Comparison of ENCODE assay signal across 27 mouse cellular contexts in genomic region chr13:101954521-101954920, GRCm38 (mm10).
"Had no signal": no experiment of that assay in that cellular context is flagged by ENCODE, and none has a peak within 500 bp of the region (broad histone marks: within the 10 kb centered on the region; RNA-seq: fewer than 3 reads in every experiment).

No protein-coding gene starts in this region.

- H3K9ac ChIP-seq: embryonic facial prominence, embryonic 12.5 days; embryonic facial prominence, embryonic 13.5 days; embryonic facial prominence, embryonic 15.5 days; forebrain, embryonic 12.5 days; forebrain, embryonic 13.5 days; forebrain, embryonic 15.5 days; forebrain, postnatal 0 days had no signal

- DNase-seq: cerebellum, adult 9-10 months; cerebellum, adult 9-11 months; cerebellum, postnatal 10 days; cerebellum, postnatal 14 days; cerebellum, postnatal 25 days; cerebellum, postnatal 36 days; embryo, embryonic 11 days; forebrain, postnatal 0 days; gastrocnemius, adult 2 months; gastrocnemius, postnatal 10 days; gastrocnemius, postnatal 14 days; gastrocnemius, postnatal 25 days; gastrocnemius, postnatal 36 days; heart, adult 11 months; heart, adult 18-20 months; heart, adult 2 months had no signal

- H3K9me3 ChIP-seq: embryonic facial prominence, embryonic 10.5 days; embryonic facial prominence, embryonic 12.5 days; embryonic facial prominence, embryonic 13.5 days; embryonic facial prominence, embryonic 15.5 days; forebrain, embryonic 10.5 days; forebrain, embryonic 12.5 days; forebrain, embryonic 13.5 days; forebrain, embryonic 15.5 days had no signal

- H3K36me3 ChIP-seq: embryonic facial prominence, embryonic 10.5 days; embryonic facial prominence, embryonic 12.5 days; embryonic facial prominence, embryonic 13.5 days; embryonic facial prominence, embryonic 15.5 days; forebrain, embryonic 10.5 days; forebrain, embryonic 12.5 days; forebrain, embryonic 15.5 days had no signal

- H3K4me1 ChIP-seq: embryonic facial prominence, embryonic 12.5 days; forebrain, embryonic 10.5 days had no signal

- ATAC-seq: forebrain, embryonic 13.5 days; forebrain, embryonic 14.5 days; forebrain, embryonic 15.5 days; forebrain, embryonic 16.5 days; forebrain, postnatal 0 days had no signal

- H3K27ac ChIP-seq: embryonic facial prominence, embryonic 10.5 days; embryonic facial prominence, embryonic 12.5 days; embryonic facial prominence, embryonic 13.5 days; embryonic facial prominence, embryonic 15.5 days; forebrain, embryonic 10.5 days; forebrain, embryonic 12.5 days; forebrain, embryonic 13.5 days; forebrain, embryonic 15.5 days; gastrocnemius, adult 2 months; heart, adult 2 months had no signal

- H3K27me3 ChIP-seq: embryonic facial prominence, embryonic 12.5 days; embryonic facial prominence, embryonic 13.5 days; embryonic facial prominence, embryonic 15.5 days; forebrain, embryonic 12.5 days; forebrain, embryonic 13.5 days; forebrain, embryonic 15.5 days had no signal

- H3K4me3 ChIP-seq: embryonic facial prominence, embryonic 10.5 days; embryonic facial prominence, embryonic 12.5 days; embryonic facial prominence, embryonic 13.5 days; embryonic facial prominence, embryonic 15.5 days; erythroblast, embryonic 14.5 days; forebrain, embryonic 10.5 days; forebrain, embryonic 12.5 days; forebrain, embryonic 13.5 days; forebrain, embryonic 15.5 days; gastrocnemius, adult 2 months; heart, adult 2 months had no signal

- H3K4me2 ChIP-seq: embryonic facial prominence, embryonic 12.5 days; embryonic facial prominence, embryonic 13.5 days; embryonic facial prominence, embryonic 15.5 days; forebrain, embryonic 12.5 days; forebrain, embryonic 13.5 days; forebrain, embryonic 15.5 days had no signal
